Mouse (Mus musculus) midbrain, embryonic 10.5 days (tissue): ENCODE measurements around the gene Cryba4. TPM values are rescaled to one million over a fixed set of nuclear protein-coding genes. Genes with fewer than 3 reads are reported as not detected.

Experiments
- DNase-seq: peaks from one replicate; pipeline ENCODE4 v3.0.0-alpha.2; 2017; ENCODE audit warnings: low spot score
- H3K27ac ChIP-seq: fragments of 300-500 bp; sonication (generic); replicated peaks from 2 replicates; pipeline ENCODE4 v1.5.1; 2016; ENCODE audit warnings: mild to moderate bottlenecking
- H3K27me3 ChIP-seq: fragments of 300-500 bp; sonication (generic); 2 replicates; pipeline ENCODE4 v1.6.1; 2016; ENCODE audit warnings: low read depth, mild to moderate bottlenecking; ENCODE audit not compliant: poor library complexity, severe bottlenecking
- H3K36me3 ChIP-seq: fragments of 300-500 bp; sonication (generic); 2 replicates; pipeline ENCODE4 v1.6.1; 2016; ENCODE audit warnings: mild to moderate bottlenecking, moderate library complexity
- H3K4me1 ChIP-seq: fragments of 300-500 bp; sonication (generic); 2 replicates; pipeline ENCODE4 v1.6.1; 2016
- H3K4me3 ChIP-seq: fragments of 300-500 bp; sonication (generic); 2 replicates; pipeline ENCODE4 v1.5.1; 2016; ENCODE audit warnings: mild to moderate bottlenecking, moderate library complexity
- H3K9me3 ChIP-seq: fragments of 300-500 bp; sonication (generic); replicated peaks from 2 replicates; pipeline ENCODE4 v1.6.1; 2016; ENCODE audit warnings: mild to moderate bottlenecking
- WGBS: fragments of 180-500 bp; shearing (Covaris S2); methylation state at CpG from one replicate; pipeline ENCODE4 v1.1.7; 2016; 5-methylcytosine and 5-hydroxymethylcytosine counted together
- polyA plus RNA-seq: library from polyadenylated mRNA; unstranded; fragments of >200 nt; fragmentation: Nextera tagmentation; extraction: Ambion mirVana; gene quantifications from 2 replicates; pipeline ENCODE4 v1.2.1, GENCODE M21; 2016

Cryba4 gene
- 0.43 and 1.4 TPM in 2 replicates for polyA plus RNA-seq

GRCm38 (mm10) chr5:112252400-112252799 lies at the start of gene Cryba4:
TSS of gene Cryba4 (minus strand) at chr5:112252518.
- WGBS: 76% methylated on average over 2 of the region's 2 CpGs
- H3K36me3 ChIP-seq: no peaks in the 10 kb centered on the region
- peaks cover 20% of the 10 kb centered on the region for H3K4me1 ChIP-seq
- no peaks in the 10 kb centered on the region for H3K9me3 ChIP-seq
- no peaks in the 10 kb centered on the region; the same call in 1 of the 2 replicates for H3K27me3 ChIP-seq
- no peak within 1 kb of the TSS for H3K4me3 ChIP-seq
- 0 out of 2 replicates have a peak within 1 kb of the TSS, but pooled peaks have one; percentile 0 for H3K27ac ChIP-seq
- DNase-seq: no peak

GRCm38 (mm10) chr5:112301694-112302093 lies 49.4 kb upstream of the Cryba4 start:
- 82% methylated on average over 4 of the region's 4 CpGs for WGBS

GRCm38 (mm10) chr5:112300721-112301308 lies 48.5 kb upstream of the Cryba4 start:
- 90% methylated on average over 6 of the region's 6 CpGs for WGBS
- no peak for DNase-seq
- H3K4me1 ChIP-seq: peaks cover 7% of the 10 kb centered on the region
- H3K27me3 ChIP-seq: no peaks in the 10 kb centered on the region
- no peak overlapping the region for H3K4me3 ChIP-seq
- peaks cover 11% of the 10 kb centered on the region; the same call in 1 of the 2 replicates for H3K36me3 ChIP-seq
- H3K27ac ChIP-seq: no peak overlapping the region
- H3K9me3 ChIP-seq: no peaks in the 10 kb centered on the region

More at GRCm38 (mm10) chr5:112301694-112302093, 49.4 kb upstream of the Cryba4 start:
- Histone ChIP-seq H3K36me3 (peaks cover 19% of the 10 kb centered on the region; the same call in 1 of the 2 replicates), H3K27ac (no peak overlapping the region), H3K4me1 (no peaks in the 10 kb centered on the region), H3K9me3 (no peaks in the 10 kb centered on the region), H3K4me3 (no peak overlapping the region), H3K27me3 (no peaks in the 10 kb centered on the region)
- no peak for DNase-seq

- Histone ChIP-seq H3K4me1 (peaks cover 14% of the 10 kb centered on the region), H3K27me3 (no peaks in the 10 kb centered on the region), H3K4me3 (no peak overlapping the region), H3K27ac (no peak overlapping the region), H3K9me3 (no peaks in the 10 kb centered on the region), H3K36me3 (0 out of 2 replicates have a peak, but pooled peaks cover 6% of the 10 kb centered on the region)
- 92% methylated on average over 2 of the region's 2 CpGs for WGBS
- DNase-seq: no peak
These were observed 47.8 kb upstream of the Cryba4 start for GRCm38 (mm10) chr5:112300112-112300511.

- Histone ChIP-seq H3K4me3 (no peak overlapping the region), H3K9me3 (no peaks in the 10 kb centered on the region), H3K27me3 (no peaks in the 10 kb centered on the region), H3K36me3 (no peaks in the 10 kb centered on the region), H3K4me1 (peaks cover 21% of the 10 kb centered on the region), H3K27ac (no peak overlapping the region; the same call in 1 of the 2 replicates)
- no peak for DNase-seq
- WGBS: 89% methylated on average over 4 of the region's 4 CpGs
These were observed 47.1 kb upstream of the Cryba4 start for GRCm38 (mm10) chr5:112299399-112299798.

- Histone ChIP-seq H3K36me3 (no peaks in the 10 kb centered on the region), H3K27me3 (no peaks in the 10 kb centered on the region), H3K4me1 (peaks cover 24% of the 10 kb centered on the region), H3K4me3 (no peak overlapping the region), H3K9me3 (no peaks in the 10 kb centered on the region), H3K27ac (no peak overlapping the region)
- WGBS: 92% methylated on average over 12 of the region's 12 CpGs
- DNase-seq: no peak
These were observed 46.1 kb upstream of the Cryba4 start for GRCm38 (mm10) chr5:112298226-112298988.

- H3K27ac ChIP-seq: 0 out of 2 replicates have a peak overlapping the region, but pooled peaks have one; percentile 39
- H3K36me3 ChIP-seq: no peaks in the 10 kb centered on the region
- H3K9me3 ChIP-seq: no peaks in the 10 kb centered on the region
- peaks cover 29% of the 10 kb centered on the region for H3K4me1 ChIP-seq
- no peaks in the 10 kb centered on the region for H3K27me3 ChIP-seq
- no peak for DNase-seq
- H3K4me3 ChIP-seq: no peak overlapping the region
- 76% methylated on average over 2 of the region's 2 CpGs for WGBS
These were observed 44.9 kb upstream of the Cryba4 start for GRCm38 (mm10) chr5:112297257-112297656.

GRCm38 (mm10) chr5:112296404-112297181 lies 44.3 kb upstream of the Cryba4 start:
- WGBS: 80% methylated on average over 6 of the region's 6 CpGs
- no peak for DNase-seq
- H3K27me3 ChIP-seq: no peaks in the 10 kb centered on the region
- no peak overlapping the region for H3K4me3 ChIP-seq
- no peaks in the 10 kb centered on the region for H3K36me3 ChIP-seq
- no peaks in the 10 kb centered on the region for H3K9me3 ChIP-seq
- peaks cover 32% of the 10 kb centered on the region for H3K4me1 ChIP-seq
- 0 out of 2 replicates have a peak overlapping the region, but pooled peaks have one; percentile 39 for H3K27ac ChIP-seq

- WGBS: 54% methylated on average over 8 of the region's 8 CpGs
- DNase-seq: no peak
- no peak overlapping the region for H3K4me3 ChIP-seq
- H3K27ac ChIP-seq: peak overlapping the region; percentile 61
- no peaks in the 10 kb centered on the region for H3K27me3 ChIP-seq
- H3K4me1 ChIP-seq: peaks cover 32% of the 10 kb centered on the region
- H3K36me3 ChIP-seq: no peaks in the 10 kb centered on the region
- H3K9me3 ChIP-seq: no peaks in the 10 kb centered on the region
These were observed 43.2 kb upstream of the Cryba4 start for GRCm38 (mm10) chr5:112295564-112295963.

- 29% methylated on average over 8 of the region's 8 CpGs for WGBS
- Histone ChIP-seq H3K4me1 (peaks cover 32% of the 10 kb centered on the region), H3K36me3 (no peaks in the 10 kb centered on the region), H3K27ac (peak overlapping the region; percentile 61), H3K27me3 (no peaks in the 10 kb centered on the region), H3K9me3 (no peaks in the 10 kb centered on the region), H3K4me3 (no peak overlapping the region)
- no peak for DNase-seq
These were observed 42.8 kb upstream of the Cryba4 start for GRCm38 (mm10) chr5:112295162-112295561.

GRCm38 (mm10) chr5:112294696-112295095 lies 42.4 kb upstream of the Cryba4 start:
- Histone ChIP-seq H3K4me3 (no peak overlapping the region), H3K27ac (peak overlapping the region; percentile 61; the same call in 1 of the 2 replicates)

GRCm38 (mm10) chr5:112293800-112294199 lies 41.5 kb upstream of the Cryba4 start:
- no peak overlapping the region for H3K27ac ChIP-seq
- no peaks in the 10 kb centered on the region for H3K9me3 ChIP-seq
- no peak for DNase-seq
- H3K4me3 ChIP-seq: no peak overlapping the region
- H3K4me1 ChIP-seq: peaks cover 32% of the 10 kb centered on the region
- WGBS: 85% methylated on average over 2 of the region's 2 CpGs
- H3K27me3 ChIP-seq: no peaks in the 10 kb centered on the region
- H3K36me3 ChIP-seq: no peaks in the 10 kb centered on the region

More at GRCm38 (mm10) chr5:112294696-112295095, 42.4 kb upstream of the Cryba4 start:
- H3K9me3 ChIP-seq: no peaks in the 10 kb centered on the region
- H3K4me1 ChIP-seq: peaks cover 32% of the 10 kb centered on the region
- H3K36me3 ChIP-seq: no peaks in the 10 kb centered on the region
- 69% methylated on average over 4 of the region's 4 CpGs for WGBS
- H3K27me3 ChIP-seq: no peaks in the 10 kb centered on the region
- DNase-seq: no peak
